In the genomic region with DNA sequence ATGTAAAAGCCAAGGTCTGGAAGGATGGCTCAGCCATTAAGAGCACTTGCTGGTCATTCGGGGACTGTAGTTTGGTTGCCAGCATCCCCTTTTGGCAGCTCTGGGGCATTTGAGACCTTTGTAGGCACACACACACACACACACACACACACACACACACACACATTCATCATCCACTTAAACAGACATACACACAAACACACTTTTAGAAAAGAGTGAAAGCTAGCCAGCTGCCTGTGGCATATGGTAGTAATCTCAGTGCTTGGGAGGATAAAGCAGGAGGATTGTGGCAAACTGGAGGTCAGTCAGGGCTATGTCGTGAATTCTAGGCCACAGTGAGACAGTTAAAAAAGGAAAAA, we compare ENCODE assay signal across 8 mouse cellular contexts. TPM values are rescaled to one million over a fixed set of nuclear protein-coding genes. Genes with fewer than 3 reads are reported as not detected.
DNase-seq lines count a peak whose midpoint lies in the region; ATAC-seq and TF ChIP-seq lines count a peak whose summit lies in the region.

No protein-coding gene starts in this region.

- no peak for TF ChIP-seq RAD21 in MEL (IDR thresholded peaks at IDR 0.05; ENCODE audit: low read depth, low read length)

- H3K36me3 ChIP-seq in heart, embryonic 14.5 days (ENCODE audit: control insufficient read depth, insufficient read depth, low read length) = peaks cover 6% of the 10 kb centered on the region; the same call in 1 of the 2 replicates
- H3K36me3 ChIP-seq in MEL (ENCODE audit: control insufficient read depth in 1 of 2, insufficient read depth in 2 of 2, low read length in 2 of 2) = peaks cover 2 to 46% of the 10 kb centered on the region in 2 experiments; a peak in 3 of 4 replicates
- H3K36me3 ChIP-seq in hindbrain, embryonic 12.5 days = no peaks in the 10 kb centered on the region
- no peaks in the 10 kb centered on the region for H3K36me3 ChIP-seq in midbrain, embryonic 13.5 days

- no peaks in the 10 kb centered on the region for H3K27me3 ChIP-seq in heart, embryonic 14.5 days (ENCODE audit: control insufficient read depth, insufficient read depth, low read length)
- no peaks in the 10 kb centered on the region for H3K27me3 ChIP-seq in MEL (ENCODE audit: control insufficient read depth in 1 of 2, insufficient read depth in 2 of 2, low read length in 2 of 2)
- H3K27me3 ChIP-seq in hindbrain, embryonic 12.5 days = no peaks in the 10 kb centered on the region
- no peaks in the 10 kb centered on the region for H3K27me3 ChIP-seq in midbrain, embryonic 13.5 days

- TF ChIP-seq CTCF in MEL (IDR thresholded peaks at IDR 0.05 in 2 of 3, conservative IDR thresholded peaks at IDR 0.05 in 1 of 3; ENCODE audit: control insufficient read depth in 1 of 3, insufficient read depth in 1 of 3, low read depth in 2 of 3, low read length in 3 of 3, poor library complexity in 1 of 3, severe bottlenecking in 1 of 3) = no peak

- WGBS in heart, embryonic 14.5 days = 36% methylated on average over 2 of the region's 2 CpGs
- 47% methylated on average over 2 of the region's 2 CpGs for WGBS in hindbrain, embryonic 12.5 days
- 45% methylated on average over 2 of the region's 2 CpGs for WGBS in midbrain, embryonic 13.5 days

- peak overlapping the region; percentile 85 to 88 for H3K27ac ChIP-seq in heart, embryonic 14.5 days (replicated peaks in 1 of 2; ENCODE audit: control insufficient read depth in 1 of 2, insufficient read depth in 1 of 2, low read depth in 2 of 2, low read length in 2 of 2)
- peak overlapping the region; percentile 97 for H3K27ac ChIP-seq in MEL (ENCODE audit: control insufficient read depth, low read depth, low read length)
- H3K27ac ChIP-seq in hindbrain, embryonic 12.5 days = peak overlapping the region; percentile 80
- peak overlapping the region; percentile 81 for H3K27ac ChIP-seq in midbrain, embryonic 13.5 days

- peak overlapping the region; percentile 99 for H3K4me2 ChIP-seq in heart, embryonic 14.5 days (ENCODE audit: low read length)
- H3K4me2 ChIP-seq in hindbrain, embryonic 12.5 days (replicated peaks) = peak overlapping the region; percentile 79
- H3K4me2 ChIP-seq in midbrain, embryonic 13.5 days (replicated peaks) = peak overlapping the region; percentile 92

- no peaks in the 10 kb centered on the region for H3K9me3 ChIP-seq in heart, embryonic 14.5 days (ENCODE audit: control insufficient read depth, low read length)
- no peaks in the 10 kb centered on the region for H3K9me3 ChIP-seq in MEL (replicated peaks; ENCODE audit: insufficient read depth, low read length)
- no peaks in the 10 kb centered on the region for H3K9me3 ChIP-seq in hindbrain, embryonic 12.5 days (replicated peaks)
- H3K9me3 ChIP-seq in midbrain, embryonic 13.5 days = no peaks in the 10 kb centered on the region

- no peak for TF ChIP-seq EP300 in MEL (IDR thresholded peaks at IDR 0.05; ENCODE audit: low read depth in 1 of 2, low read length in 2 of 2)

- DNase-seq in heart, postnatal 4 days = no peak
- DNase-seq in MEL (ENCODE audit: low read depth, low spot score) = no peak
- DNase-seq in cerebellum, adult 9-10 months = no peak
- no peak for DNase-seq in adrenal gland, postnatal 14 days

- peak overlapping the region; percentile 76 for H3K9ac ChIP-seq in heart, embryonic 14.5 days (ENCODE audit: low read length)
- H3K9ac ChIP-seq in MEL (ENCODE audit: control insufficient read depth, low read depth, low read length, poor library complexity, severe bottlenecking) = peak overlapping the region; percentile 81
- H3K9ac ChIP-seq in hindbrain, embryonic 12.5 days = peak overlapping the region; percentile 92
- H3K9ac ChIP-seq in midbrain, embryonic 13.5 days (replicated peaks) = peak overlapping the region; percentile 69

- H3K4me3 ChIP-seq in heart, embryonic 14.5 days (ENCODE audit: control insufficient read depth in 1 of 2, insufficient read depth in 1 of 2, low read depth in 1 of 2, low read length in 2 of 2) = peak overlapping the region; percentile 69 to 96
- peak overlapping the region; percentile 49 to 67 for H3K4me3 ChIP-seq in MEL (ENCODE audit: control insufficient read depth in 1 of 2, insufficient read depth in 1 of 2, low read depth in 2 of 2, low read length in 2 of 2)
- peak overlapping the region; percentile 95 for H3K4me3 ChIP-seq in hindbrain, embryonic 12.5 days
- peak overlapping the region; percentile 94 for H3K4me3 ChIP-seq in midbrain, embryonic 13.5 days (replicated peaks)

- H3K79me2 ChIP-seq in MEL (ENCODE audit: control insufficient read depth, insufficient read depth, low read length, poor library complexity) = peaks cover 41% of the 10 kb centered on the region

- no peak; a peak in 1 of 4 replicates for TF ChIP-seq POLR2A in MEL (IDR thresholded peaks at IDR 0.05; ENCODE audit: control insufficient read depth in 1 of 2, insufficient read depth in 1 of 2, low read depth in 1 of 2, low read length in 2 of 2, poor library complexity in 1 of 2)

- H3K4me1 ChIP-seq in heart, embryonic 14.5 days (ENCODE audit: control insufficient read depth in 2 of 2, insufficient read depth in 2 of 2, low read length in 2 of 2) = peaks cover 11 to 20% of the 10 kb centered on the region in 2 experiments
- peaks cover 18 to 41% of the 10 kb centered on the region in 2 experiments for H3K4me1 ChIP-seq in MEL (ENCODE audit: control insufficient read depth in 1 of 2, insufficient read depth in 2 of 2, low read length in 2 of 2)
- H3K4me1 ChIP-seq in hindbrain, embryonic 12.5 days = peaks cover 22% of the 10 kb centered on the region
- peaks cover 23% of the 10 kb centered on the region for H3K4me1 ChIP-seq in midbrain, embryonic 13.5 days (replicated peaks)

- ATAC-seq in heart, embryonic 14.5 days (ENCODE audit: insufficient number of reproducible peaks, insufficient read depth, low FRiP score, low read depth) = no peak
- no peak for ATAC-seq in hindbrain, embryonic 12.5 days (ENCODE audit: low FRiP score)
- no peak for ATAC-seq in midbrain, embryonic 13.5 days
- no peak for ATAC-seq in granulocyte monocyte progenitor cell, adult 5-6 weeks (replicated peaks; ENCODE audit: poor library complexity, severe bottlenecking)

TF ChIP-seq in MEL, 35 proteins besides CTCF, POLR2A, EP300 and RAD21 (continues in another document):
- TF ChIP-seq MAFK (IDR thresholded peaks at IDR 0.05; ENCODE audit: borderline replicate concordance, low read depth, low read length) (no peak), ZMIZ1 (IDR thresholded peaks at IDR 0.05; ENCODE audit: low read depth, low read length) (no peak; the same call in none of the 2 replicates), UBTF (IDR thresholded peaks at IDR 0.05; ENCODE audit: borderline replicate concordance, insufficient read depth, low read depth, low read length) (no peak)

RNA-seq across cellular contexts. Expression of a gene that starts 0.8 kb away (rescaled TPM):
- 39.6 and 41.4 TPM in 2 replicates for polyA plus RNA-seq in heart, embryonic 14.5 days (2014; fragmentation: Nextera tagmentation; extraction: Ambion mirVana)
- 10 to 100 TPM; 40.7 to 43.0 TPM for total RNA-seq in heart, postnatal 4 days (2021)
- 71.1 and 71.3 TPM in 2 replicates for total RNA-seq in MEL (2012; rRNA removed)
- polyA plus RNA-seq in MEL (2012; ENCODE audit: insufficient read depth in 1 of 2, insufficient read length in 2 of 2, low read depth in 1 of 2, low replicate concordance in 2 of 2, missing spikeins in 1 of 2) = 10 to 100 TPM in 1 of 2 experiments, not detected in 1; 79.0 TPM
- polyA plus RNA-seq in hindbrain, embryonic 12.5 days (2016; fragmentation: Nextera tagmentation; extraction: Ambion mirVana) = 50.4 and 55.3 TPM in 2 replicates
- 45.9 and 49.1 TPM in 2 replicates for polyA plus RNA-seq in midbrain, embryonic 13.5 days (2015; fragmentation: Nextera tagmentation; extraction: Ambion mirVana)
- 63.6 and 78.6 TPM in 2 replicates for total RNA-seq in adrenal gland, postnatal 14 days (2021)
- 33.4 and 43.0 TPM in 2 replicates for total RNA-seq in granulocyte monocyte progenitor cell, adult 5-6 weeks (2014; fragmentation: Nextera tagmentation)
- total RNA-seq in granulocyte monocyte progenitor cell, adult 5-6 weeks (2017) = 23.3 and 33.9 TPM in 2 replicates

RNA-seq across cellular contexts. Expression of a gene that starts 49.6 kb away (rescaled TPM):
- 6.4 and 6.5 TPM in 2 replicates for polyA plus RNA-seq in heart, embryonic 14.5 days (2014; fragmentation: Nextera tagmentation; extraction: Ambion mirVana)
- total RNA-seq in heart, postnatal 4 days (2021) = 10 to 100 TPM; 19.1 to 19.5 TPM
- total RNA-seq in MEL (2012; rRNA removed) = 17.0 and 20.1 TPM in 2 replicates
- 10 to 100 TPM in 1 of 2 experiments, not detected in 1; 35.4 TPM for polyA plus RNA-seq in MEL (2012; ENCODE audit: insufficient read depth in 1 of 2, insufficient read length in 2 of 2, low read depth in 1 of 2, low replicate concordance in 2 of 2, missing spikeins in 1 of 2)
- polyA plus RNA-seq in hindbrain, embryonic 12.5 days (2016; fragmentation: Nextera tagmentation; extraction: Ambion mirVana) = 6.5 and 8.0 TPM in 2 replicates
- polyA plus RNA-seq in midbrain, embryonic 13.5 days (2015; fragmentation: Nextera tagmentation; extraction: Ambion mirVana) = 2.3 and 3.9 TPM in 2 replicates
- total RNA-seq in adrenal gland, postnatal 14 days (2021) = 18.9 and 20.4 TPM in 2 replicates
- 8.3 and 9.8 TPM in 2 replicates for total RNA-seq in granulocyte monocyte progenitor cell, adult 5-6 weeks (2014; fragmentation: Nextera tagmentation)
- 7.8 TPM in 2 replicates for total RNA-seq in granulocyte monocyte progenitor cell, adult 5-6 weeks (2017)

RNA-seq across cellular contexts. Expression of a gene that starts 49.8 kb away (rescaled TPM):
- 9.5 and 9.9 TPM in 2 replicates for polyA plus RNA-seq in heart, embryonic 14.5 days (2014; fragmentation: Nextera tagmentation; extraction: Ambion mirVana)
- 1 to 10 TPM; 2.3 to 2.8 TPM for total RNA-seq in heart, postnatal 4 days (2021)
- not detected in 2 replicates for total RNA-seq in MEL (2012; rRNA removed)
- polyA plus RNA-seq in MEL (2012; ENCODE audit: insufficient read depth in 1 of 2, insufficient read length in 2 of 2, low read depth in 1 of 2, low replicate concordance in 2 of 2, missing spikeins in 1 of 2) = not detected
- polyA plus RNA-seq in hindbrain, embryonic 12.5 days (2016; fragmentation: Nextera tagmentation; extraction: Ambion mirVana) = 70.1 and 72.6 TPM in 2 replicates
- 139 and 148 TPM in 2 replicates for polyA plus RNA-seq in midbrain, embryonic 13.5 days (2015; fragmentation: Nextera tagmentation; extraction: Ambion mirVana)
- total RNA-seq in adrenal gland, postnatal 14 days (2021) = 16.4 and 20.0 TPM in 2 replicates
- 1.4 TPM in 1 of 2 replicates, not detected in the other for total RNA-seq in granulocyte monocyte progenitor cell, adult 5-6 weeks (2014; fragmentation: Nextera tagmentation)
- 0.10 and 0.17 TPM in 2 replicates for total RNA-seq in granulocyte monocyte progenitor cell, adult 5-6 weeks (2017)

RNA-seq across cellular contexts. Expression of a gene that starts 52.5 kb away (rescaled TPM):
- polyA plus RNA-seq in heart, embryonic 14.5 days (2014; fragmentation: Nextera tagmentation; extraction: Ambion mirVana) = 138 and 144 TPM in 2 replicates
- 10 to 100 TPM; 76.4 to 80.4 TPM for total RNA-seq in heart, postnatal 4 days (2021)
- total RNA-seq in MEL (2012; rRNA removed) = 108 and 117 TPM in 2 replicates
- 100 to 1,000 TPM in 1 of 2 experiments, not detected in 1; 180 TPM for polyA plus RNA-seq in MEL (2012; ENCODE audit: insufficient read depth in 1 of 2, insufficient read length in 2 of 2, low read depth in 1 of 2, low replicate concordance in 2 of 2, missing spikeins in 1 of 2)
- polyA plus RNA-seq in hindbrain, embryonic 12.5 days (2016; fragmentation: Nextera tagmentation; extraction: Ambion mirVana) = 123 and 126 TPM in 2 replicates
- 112 and 116 TPM in 2 replicates for polyA plus RNA-seq in midbrain, embryonic 13.5 days (2015; fragmentation: Nextera tagmentation; extraction: Ambion mirVana)
- total RNA-seq in adrenal gland, postnatal 14 days (2021) = 62.4 and 73.8 TPM in 2 replicates
- 43.8 and 51.8 TPM in 2 replicates for total RNA-seq in granulocyte monocyte progenitor cell, adult 5-6 weeks (2014; fragmentation: Nextera tagmentation)
- total RNA-seq in granulocyte monocyte progenitor cell, adult 5-6 weeks (2017) = 17.9 and 30.5 TPM in 2 replicates
